Mouse (Mus musculus) lung, adult 2 months (tissue): Measurements from ENCODE around the gene AC141477.1.

Experiments
- CTCF ChIP-seq: fragments of 200-500 bp; IDR thresholded peaks from 2 replicates; pipeline ENCODE4 v1.5.1; 2011; ENCODE audit warnings: mild to moderate bottlenecking, low read length, control low read depth; ENCODE audit not compliant: insufficient read depth
- POLR2A ChIP-seq: fragments of 200-500 bp; IDR thresholded peaks from 2 replicates; pipeline ENCODE4 v1.6.1; 2011; ENCODE audit warnings: low read depth, mild to moderate bottlenecking, control low read depth, low read length, borderline replicate concordance; ENCODE audit errors: extremely low read depth

GRCm38 (mm10) chr10:76461255-76461654, 21.0 kb upstream of the AC141477.1 start:
- TF ChIP-seq CTCF (no peak), POLR2A (peak; percentile 9; the same call in 1 of the 2 replicates)
